Mouse (Mus musculus): ENCODE measurements at regions not wholly inside any gene's neighbourhood (a gene's known extent, or its start where the extent isn't known, plus 50 kb on each side); places are given as distances from the start of the nearest gene placed in this dataset.

GRCm38 (mm10) chr4:125865057-125865456 is 159.3 kb upstream of the Csf3r start:
- Histone ChIP-seq H3K27me3 (replicated peaks) (peaks cover 2% of the 10 kb centered on the region), H3K36me3 (replicated peaks; ENCODE audit: low read length) (no peaks in the 10 kb centered on the region), H3K4me1 (no peaks in the 10 kb centered on the region), H3K9me3 (peaks cover 22% of the 10 kb centered on the region), H3K4me3 (replicated peaks) (no peak overlapping the region)
- TF ChIP-seq FLI1 (IDR thresholded peaks at IDR 0.05; ENCODE audit: low read length) (no peak), GATA1 (IDR thresholded peaks at IDR 0.05; ENCODE audit: borderline replicate concordance, low read length) (no peak)

- Histone ChIP-seq H3K4me1 (no peaks in the 10 kb centered on the region), H3K4me3 (replicated peaks) (no peak overlapping the region), H3K36me3 (replicated peaks; ENCODE audit: low read length) (no peaks in the 10 kb centered on the region), H3K27me3 (replicated peaks) (peaks cover 2% of the 10 kb centered on the region), H3K9me3 (peaks cover 22% of the 10 kb centered on the region)
- no peak for TF ChIP-seq FLI1 (IDR thresholded peaks at IDR 0.05; ENCODE audit: low read length)
- no peak for TF ChIP-seq GATA1 (IDR thresholded peaks at IDR 0.05; ENCODE audit: borderline replicate concordance, low read length)
Measured at GRCm38 (mm10) chr4:125865728-125866127, 158.6 kb upstream of the Csf3r start.

- Histone ChIP-seq H3K27me3 (replicated peaks) (peaks cover 2% of the 10 kb centered on the region), H3K36me3 (replicated peaks; ENCODE audit: low read length) (no peaks in the 10 kb centered on the region), H3K4me1 (no peaks in the 10 kb centered on the region), H3K9me3 (peaks cover 15% of the 10 kb centered on the region), H3K4me3 (replicated peaks) (no peak overlapping the region)
- TF ChIP-seq GATA1 (IDR thresholded peaks at IDR 0.05; ENCODE audit: borderline replicate concordance, low read length) (no peak), FLI1 (IDR thresholded peaks at IDR 0.05; ENCODE audit: low read length) (no peak)
Measured at GRCm38 (mm10) chr4:125871211-125871610, 153.1 kb upstream of the Csf3r start.

DNA sequence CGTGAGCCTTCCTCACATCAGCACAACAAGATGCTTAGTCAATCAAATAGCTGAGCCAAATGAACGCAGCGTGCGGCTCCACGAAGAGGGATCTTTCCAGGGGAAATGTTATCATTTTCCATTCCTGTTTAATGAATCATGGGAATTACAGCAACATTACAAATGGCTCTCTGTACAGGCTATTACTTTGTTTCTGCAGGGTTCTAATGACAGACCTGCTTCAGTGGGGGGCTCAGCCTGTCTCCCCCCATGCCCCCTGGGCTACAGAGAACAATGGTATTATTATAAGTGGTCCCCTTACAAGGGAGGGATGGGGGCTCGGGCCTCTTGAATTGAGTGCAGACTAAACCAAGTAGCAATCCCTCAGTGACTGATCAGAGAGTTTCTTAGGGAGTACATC is 144.3 kb upstream of the Csf3r start:
- Histone ChIP-seq H3K4me1 (no peaks in the 10 kb centered on the region), H3K4me3 (replicated peaks) (no peak overlapping the region), H3K27me3 (replicated peaks) (peaks cover 10% of the 10 kb centered on the region), H3K36me3 (replicated peaks; ENCODE audit: low read length) (no peaks in the 10 kb centered on the region), H3K9me3 (no peaks in the 10 kb centered on the region)
- TF ChIP-seq FLI1 (IDR thresholded peaks at IDR 0.05; ENCODE audit: low read length), result no peak
- no peak for TF ChIP-seq GATA1 (IDR thresholded peaks at IDR 0.05; ENCODE audit: borderline replicate concordance, low read length)

GRCm38 (mm10) chr4:125882531-125882930 is 141.8 kb upstream of the Csf3r start:
- TF ChIP-seq GATA1 (IDR thresholded peaks at IDR 0.05; ENCODE audit: borderline replicate concordance, low read length) (no peak), FLI1 (IDR thresholded peaks at IDR 0.05; ENCODE audit: low read length) (no peak)
- H3K36me3 ChIP-seq (replicated peaks; ENCODE audit: low read length), result no peaks in the 10 kb centered on the region
- H3K4me1 ChIP-seq, result no peaks in the 10 kb centered on the region
- peaks cover 10% of the 10 kb centered on the region; the same call in 1 of the 2 replicates for H3K9me3 ChIP-seq
- peaks cover 6% of the 10 kb centered on the region for H3K27me3 ChIP-seq (replicated peaks)
- H3K4me3 ChIP-seq (replicated peaks), result no peak overlapping the region

- Histone ChIP-seq H3K4me1 (peaks cover 9% of the 10 kb centered on the region; the same call in 1 of the 2 replicates), H3K9me3 (peaks cover 9% of the 10 kb centered on the region; the same call in 1 of the 2 replicates), H3K27me3 (replicated peaks) (peaks cover 14% of the 10 kb centered on the region), H3K36me3 (replicated peaks; ENCODE audit: low read length) (no peaks in the 10 kb centered on the region), H3K4me3 (replicated peaks) (no peak overlapping the region)
- no peak for TF ChIP-seq FLI1 (IDR thresholded peaks at IDR 0.05; ENCODE audit: low read length)
- TF ChIP-seq GATA1 (IDR thresholded peaks at IDR 0.05; ENCODE audit: borderline replicate concordance, low read length), result no peak
Measured at GRCm38 (mm10) chr4:125890510-125890909, 133.8 kb upstream of the Csf3r start.

- peaks cover 18% of the 10 kb centered on the region for H3K27me3 ChIP-seq (replicated peaks)
Measured at GRCm38 (mm10) chr4:125893139-125893538, 131.2 kb upstream of the Csf3r start.

GRCm38 (mm10) chr4:125897707-125898106 is 126.6 kb upstream of the Csf3r start:
- Histone ChIP-seq H3K9me3 (no peaks in the 10 kb centered on the region), H3K4me3 (replicated peaks) (no peak overlapping the region), H3K36me3 (replicated peaks; ENCODE audit: low read length) (no peaks in the 10 kb centered on the region), H3K4me1 (peaks cover 30% of the 10 kb centered on the region), H3K27me3 (replicated peaks) (peaks cover 52% of the 10 kb centered on the region)
- TF ChIP-seq FLI1 (IDR thresholded peaks at IDR 0.05; ENCODE audit: low read length) (no peak), GATA1 (IDR thresholded peaks at IDR 0.05; ENCODE audit: borderline replicate concordance, low read length) (no peak)

More at GRCm38 (mm10) chr4:125893139-125893538, 131.2 kb upstream of the Csf3r start:
- Histone ChIP-seq H3K9me3 (no peaks in the 10 kb centered on the region), H3K36me3 (replicated peaks; ENCODE audit: low read length) (no peaks in the 10 kb centered on the region), H3K4me1 (peaks cover 20% of the 10 kb centered on the region), H3K4me3 (replicated peaks) (no peak overlapping the region)
- TF ChIP-seq FLI1 (IDR thresholded peaks at IDR 0.05; ENCODE audit: low read length) (no peak), GATA1 (IDR thresholded peaks at IDR 0.05; ENCODE audit: borderline replicate concordance, low read length) (no peak)

DNA sequence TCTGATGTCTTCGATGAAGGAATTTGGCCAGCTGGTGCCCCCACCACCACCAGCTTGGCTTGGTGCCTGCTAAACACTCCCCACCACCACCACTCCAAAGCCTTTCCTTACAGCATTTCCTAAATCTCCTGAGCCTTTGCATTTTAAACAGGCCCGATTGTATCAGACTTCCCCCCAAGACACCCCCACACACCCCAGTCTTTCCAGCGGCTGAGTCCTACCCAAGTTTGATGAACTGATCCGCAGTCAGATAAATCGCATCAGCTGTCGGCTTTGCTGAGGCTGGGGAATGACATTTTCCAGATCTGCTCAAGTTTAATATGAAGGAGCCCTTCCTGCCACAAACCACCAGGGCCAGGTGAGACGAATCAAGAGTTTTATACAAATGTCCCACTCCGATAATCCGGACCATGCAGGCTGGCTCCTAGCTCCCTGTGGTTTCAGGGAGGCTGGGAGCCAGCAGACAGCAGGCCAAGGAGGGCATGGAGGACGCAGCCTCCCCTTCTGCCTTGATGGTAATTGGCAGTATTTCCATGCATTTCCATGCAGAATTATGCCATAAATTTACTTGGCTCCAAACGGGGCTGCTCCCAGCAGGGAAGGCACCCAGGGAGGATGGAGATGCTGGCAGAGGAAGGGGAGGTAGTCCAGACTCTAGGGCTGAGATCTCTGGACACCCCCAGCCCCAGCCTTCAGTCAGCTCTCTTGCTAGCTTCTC is 125.6 kb upstream of the Csf3r start:
- Histone ChIP-seq H3K9me3 (no peaks in the 10 kb centered on the region), H3K36me3 (replicated peaks; ENCODE audit: low read length) (no peaks in the 10 kb centered on the region), H3K27me3 (replicated peaks) (peaks cover 54% of the 10 kb centered on the region), H3K4me1 (peaks cover 25% of the 10 kb centered on the region), H3K4me3 (replicated peaks) (no peak overlapping the region)
- TF ChIP-seq GATA1 (IDR thresholded peaks at IDR 0.05; ENCODE audit: borderline replicate concordance, low read length), result no peak
- no peak for TF ChIP-seq FLI1 (IDR thresholded peaks at IDR 0.05; ENCODE audit: low read length)

DNA sequence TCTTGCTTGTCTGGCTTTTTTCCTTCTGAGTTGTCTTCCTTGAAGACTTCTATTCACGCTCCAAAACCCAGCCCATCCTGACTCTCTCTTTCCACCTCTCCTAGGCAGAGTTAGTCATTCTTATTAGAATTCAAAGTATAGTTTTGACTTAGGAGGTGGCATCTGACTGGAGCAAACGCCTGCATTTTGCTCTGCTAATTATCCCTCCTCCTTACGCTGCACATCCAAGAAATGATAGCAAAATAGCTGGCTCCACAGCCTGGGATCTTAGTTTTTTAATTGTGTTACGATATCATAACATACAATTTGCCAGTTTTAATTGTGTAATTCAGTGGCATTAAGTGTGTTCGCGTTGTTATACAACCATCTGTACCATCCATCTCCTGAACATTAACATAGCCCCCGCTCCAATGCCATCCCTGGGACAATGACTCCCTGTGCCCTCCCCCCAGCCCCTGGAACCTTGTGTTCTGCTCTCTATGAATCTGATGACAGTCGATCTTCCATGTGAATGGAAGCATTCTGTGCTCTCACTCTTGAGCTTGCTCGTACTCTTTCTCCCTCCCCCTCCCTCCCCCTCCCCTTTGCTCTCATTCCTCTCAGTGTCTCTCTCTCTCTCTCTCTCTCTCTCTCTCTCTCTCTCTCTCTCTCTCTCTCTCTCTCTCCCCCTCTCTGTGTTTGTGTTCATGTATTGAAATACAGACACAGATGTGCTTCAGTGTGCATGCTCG is 122.6 kb upstream of the Csf3r start:
- Histone ChIP-seq H3K36me3 (replicated peaks; ENCODE audit: low read length) (no peaks in the 10 kb centered on the region), H3K4me1 (peaks cover 22% of the 10 kb centered on the region), H3K4me3 (replicated peaks) (no peak overlapping the region), H3K27me3 (replicated peaks) (peaks cover 51% of the 10 kb centered on the region), H3K9me3 (no peaks in the 10 kb centered on the region)
- TF ChIP-seq FLI1 (IDR thresholded peaks at IDR 0.05; ENCODE audit: low read length), result no peak
- no peak for TF ChIP-seq GATA1 (IDR thresholded peaks at IDR 0.05; ENCODE audit: borderline replicate concordance, low read length)

Measured in megakaryocyte, embryonic 14.5 days (primary cell).